Mouse (Mus musculus) heart, embryonic 16.5 days (tissue): ENCODE data around the gene Myh6. TPM values are rescaled to one million over a fixed set of nuclear protein-coding genes. Genes with fewer than 3 reads are reported as not detected.

Source experiments
- ATAC-seq: fragments of 200-750 bp; cut with Nextera tagmentation; replicated peaks from 2 replicates; pipeline ENCODE4 v1.8.0; 2017; ENCODE audit warnings: moderate number of reproducible peaks; ENCODE audit not compliant: insufficient read depth, low FRiP score; ENCODE audit errors: extremely low read depth
- H3K27ac ChIP-seq: fragments of 300-500 bp; sonication (generic); 2 replicates; pipeline ENCODE4 v1.5.1; 2014; ENCODE audit warnings: mild to moderate bottlenecking, low read length, control low read depth, moderate library complexity
- H3K27me3 ChIP-seq: fragments of 300-500 bp; sonication (generic); 2 replicates; pipeline ENCODE4 v1.6.1; 2014; ENCODE audit warnings: low read length, mixed read lengths; ENCODE audit not compliant: control insufficient read depth, insufficient read depth
- H3K36me3 ChIP-seq: fragments of 300-500 bp; sonication (generic); 2 replicates; pipeline ENCODE4 v1.6.1; 2014; ENCODE audit not compliant: control insufficient read depth, insufficient read depth
- H3K4me1 ChIP-seq: fragments of 300-500 bp; sonication (generic); 2 replicates; pipeline ENCODE4 v1.6.1; 2014; ENCODE audit warnings: low read length, mixed read lengths; ENCODE audit not compliant: control insufficient read depth, insufficient read depth
- H3K4me2 ChIP-seq: fragments of 300-500 bp; sonication (generic); 2 replicates; pipeline ENCODE4 v1.6.1; 2014; ENCODE audit warnings: low read depth, mild to moderate bottlenecking, control low read depth, low read length
- H3K4me3 ChIP-seq: fragments of 300-500 bp; sonication (generic); 2 replicates; pipeline ENCODE4 v1.5.1; 2014; ENCODE audit warnings: mild to moderate bottlenecking, control low read depth, low read length
- H3K9ac ChIP-seq: fragments of 300-500 bp; sonication (generic); 2 replicates; pipeline ENCODE4 v1.6.1; 2014; ENCODE audit warnings: low read length, control low read depth
- H3K9me3 ChIP-seq: fragments of 300-500 bp; sonication (generic); replicated peaks from 2 replicates; pipeline ENCODE4 v1.6.1; 2016; ENCODE audit warnings: low read length; ENCODE audit not compliant: control insufficient read depth
- WGBS: fragments of 180-500 bp; shearing (Covaris S2); extraction: QIAGEN DNeasy Blood & Tissue Kit; methylation state at CpG from one replicate; pipeline ENCODE4 v1.1.7; 2014; 5-methylcytosine and 5-hydroxymethylcytosine counted together
- polyA plus RNA-seq: library from polyadenylated mRNA; unstranded; fragments of >200 nt; fragmentation: Nextera tagmentation; extraction: Ambion mirVana; gene quantifications from 2 replicates; pipeline ENCODE4 v1.2.1, GENCODE M21; 2015

The Myh6 gene
- polyA plus RNA-seq, 1 experiment from 2014 or later = 2,585 TPM

DNA sequence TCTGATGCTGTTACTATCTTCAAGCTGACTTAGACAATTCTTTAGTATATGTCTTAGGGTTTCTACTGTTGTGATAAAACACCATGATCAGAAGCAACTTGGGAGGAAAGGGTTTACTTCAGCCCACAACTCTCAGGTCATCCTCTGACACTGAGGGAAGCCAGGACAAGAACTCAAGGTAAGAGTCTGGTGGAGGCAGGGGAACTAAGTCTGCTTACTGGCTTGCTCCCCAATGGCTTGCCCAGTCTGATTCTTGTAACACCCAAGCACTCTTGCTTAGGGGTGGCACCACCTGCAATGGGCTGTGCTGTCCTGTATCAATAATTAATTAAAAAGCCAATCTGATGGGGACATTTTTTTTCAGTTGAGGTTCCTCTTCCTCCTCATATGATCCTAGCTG, 32.0 kb upstream of the Myh6 start:
- no peak overlapping the region for H3K4me2 ChIP-seq
- H3K27ac ChIP-seq = peak overlapping the region; percentile 100
- H3K9ac ChIP-seq = no peak overlapping the region
- no peaks in the 10 kb centered on the region for H3K27me3 ChIP-seq
- H3K4me3 ChIP-seq = no peak overlapping the region
- ATAC-seq = no peak
- peaks cover 48% of the 10 kb centered on the region for H3K4me1 ChIP-seq
- H3K36me3 ChIP-seq = peaks cover 3% of the 10 kb centered on the region
- peaks cover 4% of the 10 kb centered on the region; the same call in 1 of the 2 replicates for H3K9me3 ChIP-seq

DNA sequence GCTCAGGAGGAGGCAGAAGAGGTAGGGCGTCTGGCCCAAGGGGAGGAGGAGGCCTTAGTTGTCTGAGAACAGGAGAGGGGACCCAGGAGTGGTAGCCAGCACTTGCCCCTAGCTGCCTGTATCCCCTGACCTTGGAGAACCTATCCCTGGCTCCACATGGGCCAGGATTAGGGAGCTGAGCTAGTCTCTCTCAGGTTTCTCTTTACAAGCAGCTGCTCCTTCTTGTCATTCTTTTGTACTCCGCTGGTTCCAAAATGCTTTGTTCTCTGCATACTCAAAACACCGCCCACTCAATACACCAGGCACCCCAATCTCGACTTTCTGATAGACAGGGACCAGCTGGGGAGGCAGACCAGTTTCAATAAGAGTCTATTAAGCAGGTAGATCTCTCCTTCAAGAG, 30.6 kb upstream of the Myh6 start:
- peaks cover 35% of the 10 kb centered on the region for H3K4me1 ChIP-seq
- peaks cover 4% of the 10 kb centered on the region; the same call in 1 of the 2 replicates for H3K9me3 ChIP-seq
- no peaks in the 10 kb centered on the region for H3K27me3 ChIP-seq
- H3K27ac ChIP-seq = peak overlapping the region; percentile 100
- peak overlapping the region; percentile 36 for H3K4me3 ChIP-seq
- WGBS = 32% methylated on average over 4 of the region's 4 CpGs
- peak overlapping the region; percentile 65 for H3K4me2 ChIP-seq
- peaks cover 3% of the 10 kb centered on the region for H3K36me3 ChIP-seq
- H3K9ac ChIP-seq = peak overlapping the region; percentile 84
- ATAC-seq = no peak

DNA sequence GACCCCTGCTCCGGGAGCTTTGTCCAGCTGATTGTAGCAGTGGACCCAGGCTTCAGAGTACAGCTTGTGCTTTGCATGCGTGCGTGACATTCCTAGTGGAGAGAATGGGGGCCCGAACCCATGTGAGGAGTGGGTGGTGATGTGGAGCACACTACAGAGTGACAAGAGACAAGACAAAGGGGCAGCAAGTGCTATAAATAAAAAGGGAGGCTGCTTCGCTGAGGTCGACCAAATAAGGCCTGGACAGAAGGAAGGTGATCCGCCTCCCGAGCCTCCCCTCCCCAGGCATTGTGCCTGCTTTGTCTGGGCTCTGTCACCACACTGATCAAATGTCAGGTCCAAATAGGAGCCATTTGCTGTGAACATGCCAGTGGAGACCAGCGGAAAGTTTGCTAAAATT, 30.1 kb upstream of the Myh6 start:
- Histone ChIP-seq H3K9ac (peak overlapping the region; percentile 93), H3K4me3 (peak overlapping the region; percentile 36)
- whole genome bisulfite sequencing = 33% methylated on average over 9 of the region's 9 CpGs

DNA sequence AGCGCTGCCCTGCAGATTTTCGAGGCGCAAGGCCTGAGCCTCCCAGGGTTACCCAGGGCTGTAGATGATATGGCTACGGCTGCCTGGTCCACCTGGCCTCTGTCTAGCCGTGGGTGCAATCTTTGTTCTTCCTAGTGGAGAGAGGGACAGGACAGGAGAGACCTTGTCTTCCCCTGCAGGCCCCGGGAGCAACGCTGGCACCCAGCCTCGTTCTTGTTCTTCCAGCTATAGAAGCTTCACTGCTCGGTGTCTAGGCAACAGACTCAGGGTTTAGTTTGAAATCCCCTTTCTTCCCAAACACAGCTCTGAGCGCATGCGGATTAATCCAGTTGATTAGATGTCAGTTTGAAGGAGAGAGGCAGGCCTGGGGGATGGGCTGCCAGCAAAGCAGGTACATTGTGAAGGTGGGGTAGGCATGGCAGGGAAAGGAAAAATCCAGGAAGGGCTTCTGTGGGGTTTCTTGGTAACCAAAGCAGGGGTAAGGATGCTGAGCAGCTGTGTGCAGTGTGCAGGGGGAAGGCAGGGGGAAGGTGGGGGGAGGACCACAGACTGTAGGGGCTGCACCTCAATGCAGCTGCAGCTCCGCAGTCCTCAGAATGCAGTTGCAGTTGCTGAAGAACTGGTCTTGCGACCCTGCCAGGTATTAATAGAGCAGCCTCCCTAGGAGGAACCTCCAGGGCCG, 28.9 kb upstream of the Myh6 start:
- H3K27ac ChIP-seq = peak overlapping the region; percentile 98
- H3K4me2 ChIP-seq = peak overlapping the region; percentile 67
- WGBS = 39% methylated on average over 14 of the region's 14 CpGs
- H3K36me3 ChIP-seq = no peaks in the 10 kb centered on the region
- no peaks in the 10 kb centered on the region for H3K9me3 ChIP-seq
- no peak for ATAC-seq
- H3K4me1 ChIP-seq = peaks cover 26% of the 10 kb centered on the region
- peak overlapping the region; percentile 93 for H3K9ac ChIP-seq
- no peaks in the 10 kb centered on the region for H3K27me3 ChIP-seq
- H3K4me3 ChIP-seq = peak overlapping the region; percentile 63

More for the DNA sequence above, 30.1 kb upstream of the Myh6 start:
- H3K27me3 ChIP-seq = no peaks in the 10 kb centered on the region
- H3K36me3 ChIP-seq = peaks cover 3% of the 10 kb centered on the region
- H3K9me3 ChIP-seq = peaks cover 4% of the 10 kb centered on the region; the same call in 1 of the 2 replicates
- peak overlapping the region; percentile 67 for H3K4me2 ChIP-seq
- ATAC-seq = peak; percentile 74
- peak overlapping the region; percentile 100 for H3K27ac ChIP-seq
- H3K4me1 ChIP-seq = peaks cover 30% of the 10 kb centered on the region

DNA sequence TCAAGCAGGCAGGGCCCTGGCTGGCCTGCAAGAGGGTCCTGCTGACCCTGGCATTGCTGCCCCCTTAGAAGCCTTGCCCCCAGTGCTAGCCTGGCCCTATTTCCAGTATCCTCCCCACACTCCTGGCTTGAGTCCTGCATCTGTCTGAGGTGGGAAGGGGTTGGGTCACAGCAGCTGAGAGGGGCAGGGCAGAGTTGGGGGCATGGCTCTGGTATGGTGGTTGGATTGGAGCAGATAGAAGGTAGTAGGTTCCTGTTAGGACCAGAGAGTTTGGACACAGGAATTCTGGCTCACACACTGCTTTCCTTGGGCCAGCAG, 28.1 kb upstream of the Myh6 start:
- no peaks in the 10 kb centered on the region for H3K9me3 ChIP-seq
- H3K27ac ChIP-seq = peak overlapping the region; percentile 98
- H3K4me1 ChIP-seq = peaks cover 25% of the 10 kb centered on the region
- peak; percentile 19 for ATAC-seq
- peak overlapping the region; percentile 63 for H3K4me3 ChIP-seq
- peaks cover 3% of the 10 kb centered on the region; the same call in 1 of the 2 replicates for H3K36me3 ChIP-seq
- peak overlapping the region; percentile 67 for H3K4me2 ChIP-seq
- H3K9ac ChIP-seq = peak overlapping the region; percentile 93
- no peaks in the 10 kb centered on the region for H3K27me3 ChIP-seq

DNA sequence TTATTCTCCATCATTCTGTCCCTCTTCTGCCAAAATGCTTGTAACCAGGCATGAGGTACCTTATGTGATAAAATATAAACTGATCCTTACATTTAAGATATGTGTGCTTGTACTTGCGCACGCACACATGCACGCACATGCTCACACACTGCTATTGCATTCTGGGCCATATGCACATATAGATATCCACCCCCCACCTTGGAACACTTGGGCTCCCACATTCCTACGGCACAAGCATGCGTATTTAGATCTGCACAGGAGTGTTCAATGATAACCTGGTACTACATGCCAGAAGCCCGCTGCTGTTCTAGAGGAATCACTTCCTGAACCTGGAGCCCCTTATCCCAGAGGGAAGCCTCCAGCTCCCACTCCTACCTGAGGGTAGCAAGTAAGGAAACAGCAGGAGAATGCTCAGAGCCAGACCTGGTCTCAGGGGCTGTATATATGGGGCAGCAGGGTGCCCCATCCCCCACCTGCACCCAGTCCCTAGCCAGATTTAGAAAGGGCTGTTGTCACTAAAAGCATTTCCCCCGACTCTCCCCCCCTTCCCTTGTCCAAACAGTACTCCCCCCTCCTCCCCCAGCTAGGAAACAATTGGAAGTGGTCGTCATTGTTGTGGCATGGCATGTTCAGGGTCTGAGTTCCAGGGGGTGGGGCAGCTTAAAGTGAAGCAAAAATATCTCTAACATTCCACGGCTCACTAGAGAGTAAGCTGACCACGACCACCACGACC, 27.6 kb upstream of the Myh6 start, which contains the start of gene Myh7:
Gene Myh7, minus strand, starts transcription at position 491 of the 733 bp plus-strand sequence.
- Histone ChIP-seq H3K27ac (peak within 1 kb of the TSS; percentile 98), H3K9ac (peak within 1 kb of the TSS; percentile 93), H3K27me3 (no peaks in the 10 kb centered on the region), H3K4me2 (peak within 1 kb of the TSS; percentile 67), H3K9me3 (no peaks in the 10 kb centered on the region), H3K4me1 (peaks cover 25% of the 10 kb centered on the region), H3K4me3 (peak within 1 kb of the TSS; percentile 63), H3K36me3 (peaks cover 6% of the 10 kb centered on the region; the same call in 1 of the 2 replicates)
- ATAC-seq = peak; percentile 68
- WGBS = 23% methylated on average over 11 of the region's 11 CpGs

DNA sequence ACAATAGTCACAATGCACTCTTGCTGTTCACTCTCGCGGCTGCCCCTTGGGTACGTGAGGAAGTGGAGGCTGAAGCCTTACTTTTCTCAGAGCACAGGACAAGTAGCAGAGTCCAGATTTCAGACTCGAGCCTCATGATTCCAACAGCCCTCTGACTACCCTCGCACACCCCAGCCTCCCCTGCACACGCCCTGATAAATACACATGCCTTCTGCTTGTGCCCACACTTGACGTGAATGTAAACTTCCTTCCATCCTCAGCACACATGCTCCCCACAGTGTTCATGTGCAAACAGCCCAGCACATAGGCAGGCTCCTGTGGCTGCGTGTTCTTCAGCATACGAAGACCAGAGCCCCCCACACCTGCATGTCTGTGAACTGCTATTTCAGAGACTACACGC, 26.9 kb upstream of the Myh6 start:
- Histone ChIP-seq H3K4me3 (peak overlapping the region; percentile 63), H3K9ac (peak overlapping the region; percentile 93), H3K4me2 (peak overlapping the region; percentile 67), H3K27me3 (no peaks in the 10 kb centered on the region), H3K36me3 (peaks cover 6% of the 10 kb centered on the region; the same call in 1 of the 2 replicates), H3K9me3 (no peaks in the 10 kb centered on the region), H3K4me1 (peaks cover 23% of the 10 kb centered on the region), H3K27ac (peak overlapping the region; percentile 98)
- ATAC-seq = no peak
- WGBS = 31% methylated on average over 10 of the region's 10 CpGs

DNA sequence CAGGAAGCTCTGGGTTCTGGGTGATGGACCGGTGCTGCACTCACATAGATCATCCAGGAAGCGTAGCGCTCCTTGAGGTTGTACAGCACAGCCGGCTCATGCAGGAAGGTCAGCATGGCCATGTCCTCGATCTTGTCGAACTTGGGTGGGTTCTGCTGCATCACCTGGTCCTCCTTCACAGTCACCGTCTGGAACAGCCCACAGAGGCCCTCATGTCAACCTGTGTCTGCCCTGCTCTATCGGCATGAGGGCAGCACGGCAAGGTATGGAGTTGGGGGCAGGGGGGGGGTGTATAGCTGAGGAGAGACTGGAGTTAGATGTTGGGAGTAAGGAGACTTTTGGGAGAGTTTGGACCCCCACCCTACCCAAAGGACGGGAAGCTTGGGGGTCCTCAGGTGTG, 25.5 kb upstream of the Myh6 start:
- Histone ChIP-seq H3K27ac (peak overlapping the region; percentile 98), H3K9ac (peak overlapping the region; percentile 93), H3K4me2 (peak overlapping the region; percentile 69), H3K9me3 (no peaks in the 10 kb centered on the region), H3K36me3 (peaks cover 6% of the 10 kb centered on the region; the same call in 1 of the 2 replicates), H3K4me3 (peak overlapping the region; percentile 63), H3K4me1 (peaks cover 10% of the 10 kb centered on the region), H3K27me3 (no peaks in the 10 kb centered on the region)
- WGBS = 62% methylated on average over 10 of the region's 10 CpGs
- ATAC-seq = no peak

DNA sequence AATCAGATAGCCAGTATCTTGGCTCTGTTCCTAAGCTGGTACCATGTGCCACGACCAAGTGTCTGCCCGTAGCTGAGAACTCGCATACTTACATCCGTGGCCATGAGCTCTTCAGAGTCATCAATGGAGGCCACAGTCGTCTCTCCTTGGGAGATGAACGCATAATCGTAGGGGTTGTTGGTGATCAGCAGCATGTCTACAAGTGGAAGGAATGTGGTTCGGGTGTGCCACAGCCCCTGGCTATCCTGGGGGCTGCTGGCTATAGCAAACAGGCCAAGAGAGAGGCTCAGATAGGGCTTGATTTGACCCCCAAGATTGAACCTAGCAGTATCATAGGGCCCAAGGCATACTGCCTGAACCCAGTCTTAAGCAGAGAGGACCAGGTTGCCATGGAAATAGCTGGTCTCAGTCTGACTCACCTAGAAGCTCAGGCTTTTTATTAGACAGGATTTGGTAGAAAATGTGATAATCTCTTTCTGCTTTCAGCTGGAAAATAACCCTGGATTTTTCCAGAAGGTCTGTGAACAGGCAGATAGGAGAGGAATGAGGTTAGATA, 23.2 kb upstream of the Myh6 start:
- H3K9me3 ChIP-seq = no peaks in the 10 kb centered on the region
- H3K9ac ChIP-seq = peak overlapping the region; percentile 93
- 56% methylated on average over 8 of the region's 8 CpGs for WGBS
- H3K27me3 ChIP-seq = no peaks in the 10 kb centered on the region
- no peak for ATAC-seq
- H3K4me1 ChIP-seq = peaks cover 4% of the 10 kb centered on the region
- peak overlapping the region; percentile 69 for H3K4me2 ChIP-seq
- H3K27ac ChIP-seq = peak overlapping the region; percentile 98
- H3K4me3 ChIP-seq = peak overlapping the region; percentile 63
- H3K36me3 ChIP-seq = peaks cover 10% of the 10 kb centered on the region; the same call in 1 of the 2 replicates
